Mouse (Mus musculus) cortical plate, adult 2 months (tissue): ENCODE measurements around the gene Kif26b. TPM values are rescaled to one million over a fixed set of nuclear protein-coding genes. Genes with fewer than 3 reads are reported as not detected.
A peak's percentile ranks its signal among the peaks of the same experiment; 100 is the strongest.

Experiments
- H3K27ac ChIP-seq: fragments of 200-500 bp; 2 replicates; pipeline ENCODE4 v1.5.1; 2012; ENCODE audit warnings: low read length, control low read depth, inconsistent platforms; ENCODE audit not compliant: insufficient read depth
- H3K4me1 ChIP-seq: fragments of 200-500 bp; 2 replicates; pipeline ENCODE4 v1.6.1; 2011; ENCODE audit warnings: low read length; ENCODE audit not compliant: control insufficient read depth, insufficient read depth
- H3K4me3 ChIP-seq: fragments of 200-500 bp; 2 replicates; pipeline ENCODE4 v1.5.1; 2011; ENCODE audit warnings: mild to moderate bottlenecking, low read length, control low read depth; ENCODE audit not compliant: insufficient read depth
- CTCF ChIP-seq: fragments of 200-500 bp; IDR thresholded peaks from 2 replicates; pipeline ENCODE4 v1.5.1; 2011; ENCODE audit warnings: mild to moderate bottlenecking, control low read depth, low read length; ENCODE audit not compliant: insufficient read depth; ENCODE audit errors: extremely low read depth
- POLR2A ChIP-seq: fragments of 200-500 bp; IDR thresholded peaks from 2 replicates; pipeline ENCODE4 v1.6.1; 2011; ENCODE audit warnings: mild to moderate bottlenecking, low read length, control low read depth; ENCODE audit not compliant: insufficient read depth; ENCODE audit errors: extremely low read depth
- polyA plus RNA-seq: library from polyadenylated mRNA; depleted of rRNA; stranded (reverse); fragments of >200 nt; gene quantifications from 2 replicates; pipeline ENCODE4 v1.2.3, GENCODE M21; 2012

Gene Kif26b
- polyA plus RNA-seq, 1 experiment = 1.9 TPM

- no peak overlapping the region for H3K4me3 ChIP-seq
- 0 out of 2 replicates have a peak, but pooled peaks cover 1% of the 10 kb centered on the region for H3K4me1 ChIP-seq
- no peak for TF ChIP-seq POLR2A
- no peak for TF ChIP-seq CTCF
- no peak overlapping the region for H3K27ac ChIP-seq
Observed at GRCm38 (mm10) chr1:178794866-178795265, 265.9 kb downstream of the Kif26b start.

GRCm38 (mm10) chr1:178797388-178797787, 268.5 kb downstream of the Kif26b start:
- H3K4me3 ChIP-seq = no peak overlapping the region
- no peak overlapping the region for H3K27ac ChIP-seq
- TF ChIP-seq POLR2A (no peak), CTCF (no peak)

DNA sequence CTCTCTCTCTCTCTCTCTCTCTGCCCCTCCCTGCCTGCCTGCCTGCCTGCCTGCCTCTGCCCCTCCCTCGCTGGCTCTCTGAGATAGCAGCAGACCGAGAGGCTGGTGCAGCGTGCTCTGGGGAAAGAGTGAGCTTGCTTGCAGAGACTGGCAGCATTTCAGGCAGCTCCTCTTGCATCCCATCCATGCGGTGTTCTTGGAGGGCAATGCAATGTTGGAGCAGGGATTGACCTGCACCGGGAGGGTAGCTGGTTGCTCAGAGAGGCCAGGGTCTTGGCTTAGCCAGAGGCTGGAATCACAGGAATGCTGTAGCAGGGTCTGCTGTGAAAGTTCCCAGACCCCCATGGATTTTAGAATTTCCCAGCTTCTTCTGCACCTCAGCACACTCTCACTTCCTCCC, 269.4 kb downstream of the Kif26b start:
- H3K4me1 ChIP-seq = peaks cover 3% of the 10 kb centered on the region; the same call in 1 of the 2 replicates
- H3K27ac ChIP-seq = no peak overlapping the region
- H3K4me3 ChIP-seq = peak overlapping the region; percentile 33
- TF ChIP-seq CTCF (no peak), POLR2A (peak; percentile 21; the same call in 1 of the 2 replicates)

More at GRCm38 (mm10) chr1:178797388-178797787, 268.5 kb downstream of the Kif26b start:
- H3K4me1 ChIP-seq = peaks cover 3% of the 10 kb centered on the region; the same call in 1 of the 2 replicates

- no peak for TF ChIP-seq CTCF
- TF ChIP-seq POLR2A = no peak
- peaks cover 3% of the 10 kb centered on the region; the same call in 1 of the 2 replicates for H3K4me1 ChIP-seq
- peak overlapping the region; percentile 33 for H3K4me3 ChIP-seq
- H3K27ac ChIP-seq = no peak overlapping the region
Observed at GRCm38 (mm10) chr1:178798886-178799285, 270.0 kb downstream of the Kif26b start.

GRCm38 (mm10) chr1:178799836-178800552, 271.1 kb downstream of the Kif26b start:
- H3K4me1 ChIP-seq = peaks cover 3% of the 10 kb centered on the region; the same call in 1 of the 2 replicates
- TF ChIP-seq CTCF (no peak), POLR2A (no peak)
- H3K4me3 ChIP-seq = peak overlapping the region; percentile 22; the same call in 1 of the 2 replicates
- no peak overlapping the region for H3K27ac ChIP-seq

DNA sequence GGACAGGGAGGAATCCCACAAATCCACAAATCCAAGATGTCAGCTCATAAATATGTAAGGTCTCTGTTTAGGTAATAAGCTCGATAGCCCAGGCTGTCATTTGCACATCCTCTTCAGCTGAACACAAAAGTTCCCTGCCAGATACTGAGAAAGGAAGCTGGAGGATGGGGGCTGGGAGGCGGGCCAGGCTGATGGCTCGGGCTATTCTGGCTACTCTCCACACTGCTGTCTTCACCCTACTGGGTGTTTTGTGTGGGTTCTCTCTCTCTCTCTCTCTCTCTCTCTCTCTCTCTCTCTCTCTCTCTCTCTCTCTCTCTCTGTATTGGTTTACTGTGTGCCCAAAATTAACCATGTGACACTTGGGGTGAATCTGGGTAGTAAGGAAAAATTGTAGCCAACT, 274.2 kb downstream of the Kif26b start:
- Histone ChIP-seq H3K4me3 (no peak overlapping the region), H3K4me1 (peaks cover 3% of the 10 kb centered on the region; the same call in 1 of the 2 replicates), H3K27ac (no peak overlapping the region)
- TF ChIP-seq CTCF = no peak
- no peak for TF ChIP-seq POLR2A

- H3K4me1 ChIP-seq = no peaks in the 10 kb centered on the region
- no peak overlapping the region for H3K4me3 ChIP-seq
- H3K27ac ChIP-seq = no peak overlapping the region
- TF ChIP-seq CTCF = no peak
- no peak for TF ChIP-seq POLR2A
Observed at GRCm38 (mm10) chr1:178817476-178817875, 288.6 kb downstream of the Kif26b start.

- no peaks in the 10 kb centered on the region for H3K4me1 ChIP-seq
- H3K4me3 ChIP-seq = no peak overlapping the region
- H3K27ac ChIP-seq = no peak overlapping the region
- TF ChIP-seq CTCF (no peak), POLR2A (no peak)
Observed at GRCm38 (mm10) chr1:178819060-178819459, 290.1 kb downstream of the Kif26b start.

- Histone ChIP-seq H3K4me1 (no peaks in the 10 kb centered on the region), H3K4me3 (no peak overlapping the region), H3K27ac (no peak overlapping the region)
- TF ChIP-seq CTCF = no peak
- no peak for TF ChIP-seq POLR2A
Observed at GRCm38 (mm10) chr1:178820079-178820478, 291.2 kb downstream of the Kif26b start.
